Mouse (Mus musculus) CD4-positive, CD25-positive, alpha-beta regulatory T cell, adult 4 months (primary cell): Measurements from ENCODE around the gene Cxcr5. TPM values are rescaled to one million over a fixed set of nuclear protein-coding genes. Genes with fewer than 3 reads are reported as not detected.

Experiments
- ATAC-seq: one replicate; pipeline ENCODE4 v1.8.0; 2017
- polyA plus RNA-seq, 2 experiments: library from polyadenylated mRNA; unstranded; fragments of 100-300 nt; shearing (Covaris generic); gene quantifications; one replicate each; pipeline ENCODE4 v1.2.1; 2017

Gene Cxcr5
- polyA plus RNA-seq, 2 experiments from 2014 or later, result 93.9 to 121 TPM

- peak; percentile 58 for ATAC-seq
These were observed 81.8 kb downstream of the Cxcr5 start for GRCm38 (mm10) chr9:44479628-44480428.

- peak; percentile 3 for ATAC-seq
These were observed 82.6 kb downstream of the Cxcr5 start for GRCm38 (mm10) chr9:44478959-44479605.

GRCm38 (mm10) chr9:44478229-44478921, 83.3 kb downstream of the Cxcr5 start:
- no peak for ATAC-seq

GRCm38 (mm10) chr9:44477339-44478228, 84.1 kb downstream of the Cxcr5 start:
- ATAC-seq, result peak; percentile 33

GRCm38 (mm10) chr9:44475936-44476335, 85.7 kb downstream of the Cxcr5 start:
- no peak for ATAC-seq

GRCm38 (mm10) chr9:44474327-44474726, 87.3 kb downstream of the Cxcr5 start:
- no peak for ATAC-seq

- no peak for ATAC-seq
These were observed 88.5 kb downstream of the Cxcr5 start for GRCm38 (mm10) chr9:44473184-44473583.

- ATAC-seq, result no peak
These were observed 92.9 kb downstream of the Cxcr5 start for GRCm38 (mm10) chr9:44468800-44469199.

GRCm38 (mm10) chr9:44468224-44468623, 93.5 kb downstream of the Cxcr5 start:
- ATAC-seq, result no peak

- no peak for ATAC-seq
These were observed 99.7 kb downstream of the Cxcr5 start for GRCm38 (mm10) chr9:44461950-44462349.

Other genes with a start within 250 kb of the Cxcr5 start
- gene C2cd2l, start 241.6 kb downstream of the Cxcr5 start, polyA plus RNA-seq, result 1 to 10 TPM; 3.2 to 3.6 TPM
- gene Dpagt1, start 235.9 kb downstream of the Cxcr5 start, polyA plus RNA-seq, result 10 to 100 TPM; 15.7 to 16.0 TPM
- 10 to 100 TPM; 11.3 to 14.7 TPM for gene H2afx, start 227.2 kb downstream of the Cxcr5 start, polyA plus RNA-seq
- 10 to 100 TPM; 23.7 to 24.0 TPM for gene Hmbs, start 217.6 kb downstream of the Cxcr5 start, polyA plus RNA-seq
- 10 to 100 TPM; 55.6 to 86.7 TPM for gene Vps11, start 200.2 kb downstream of the Cxcr5 start, polyA plus RNA-seq
- gene Hyou1, start 182.4 kb downstream of the Cxcr5 start, polyA plus RNA-seq, result 10 to 100 TPM; 13.6 to 18.3 TPM
- gene Slc37a4, start 165.0 kb downstream of the Cxcr5 start, polyA plus RNA-seq, result 10 to 100 TPM; 16.1 to 19.7 TPM
- 1,000 to 10,000 TPM; 2,962 to 3,624 TPM for gene Rps25, start 154.7 kb downstream of the Cxcr5 start, polyA plus RNA-seq
- 100 to 1,000 TPM; 143 to 153 TPM for gene Trappc4, start 154.3 kb downstream of the Cxcr5 start, polyA plus RNA-seq
- gene Ccdc84, start 143.3 kb downstream of the Cxcr5 start, polyA plus RNA-seq, result 10 to 100 TPM; 24.7 to 27.2 TPM
- under 1 TPM in 1 of 2 experiments, not detected in 1; 0.43 TPM for gene Foxr1, start 120.7 kb downstream of the Cxcr5 start, polyA plus RNA-seq
- gene Upk2, start 106.9 kb downstream of the Cxcr5 start, polyA plus RNA-seq, result not detected
- 10 to 100 TPM; 13.3 to 17.6 TPM for gene Bcl9l, start 79.1 kb downstream of the Cxcr5 start, polyA plus RNA-seq
- 10 to 100 TPM; 68.5 to 94.4 TPM for gene Ddx6, start 43.0 kb upstream of the Cxcr5 start, polyA plus RNA-seq
- not detected for gene Treh, start 111.4 kb upstream of the Cxcr5 start, polyA plus RNA-seq
- gene Phldb1, start 173.3 kb upstream of the Cxcr5 start, polyA plus RNA-seq, result under 1 TPM in 1 of 2 experiments, not detected in 1; 0.32 TPM
- 10 to 100 TPM; 68.0 to 77.9 TPM for gene Arcn1, start 206.0 kb upstream of the Cxcr5 start, polyA plus RNA-seq
- 10 to 100 TPM; 55.1 to 73.7 TPM for gene Ift46, start 206.0 kb upstream of the Cxcr5 start, polyA plus RNA-seq
- not detected for gene Tmem25, start 237.4 kb upstream of the Cxcr5 start, polyA plus RNA-seq
- not detected for gene Ttc36, start 241.2 kb upstream of the Cxcr5 start, polyA plus RNA-seq